Comparison of ENCODE assay signal across 16 mouse cellular contexts in the genomic region with DNA sequence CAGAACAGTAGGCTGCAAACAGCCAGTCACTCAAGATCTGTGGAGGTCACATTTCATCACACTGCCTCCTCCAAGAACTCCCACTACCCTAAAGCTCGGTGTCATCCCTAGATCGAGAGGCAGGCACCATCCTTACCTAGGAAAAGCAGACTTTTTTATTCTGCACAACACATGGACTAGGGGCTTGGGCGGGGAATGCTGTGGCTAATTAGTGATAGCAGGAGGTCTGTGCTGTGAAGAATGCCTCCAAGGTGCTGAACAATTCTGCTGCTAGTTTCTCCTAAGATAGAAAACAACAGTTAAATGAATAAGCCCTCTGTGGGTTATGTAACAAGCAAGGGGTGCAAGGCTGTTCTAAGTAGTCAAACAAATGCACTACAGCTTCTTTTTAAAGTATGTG.
A peak's percentile ranks its signal among the peaks of the same experiment; 100 is the strongest.
DNase-seq lines count a peak whose midpoint lies in the region; ATAC-seq and TF ChIP-seq lines count a peak whose summit lies in the region.
"Had no signal": no experiment of that assay in that cellular context is flagged by ENCODE, and none has a peak within 500 bp of the region (broad histone marks: within the 10 kb centered on the region; RNA-seq: fewer than 3 reads in every experiment).

No protein-coding gene starts in this region.

- no peak for TF ChIP-seq POLR2A in cerebellum, adult 2 months (IDR thresholded peaks at IDR 0.05; ENCODE audit: borderline replicate concordance, insufficient read depth, low read length)

- WGBS in forebrain, embryonic 15.5 days = 8% methylated on average over 3 of the region's 3 CpGs
- WGBS in cerebellum, adult 2 months = 87% methylated on average over 3 of the region's 3 CpGs

- intact Hi-C loops in left cerebral cortex, adult 2 months (cut with DNase I) = loop anchor here (10.0 kb wide), 1 partner anchor 289 kb away; no protein-coding TSS in a partner anchor

- H3K4me3 ChIP-seq in left cerebral cortex, adult 2 months = no peak overlapping the region
- 0 out of 2 replicates have a peak overlapping the region, but pooled peaks have one; percentile 7 for H3K4me3 ChIP-seq in E14TG2a.4 (replicated peaks; ENCODE audit: low read length)
- no peak overlapping the region for H3K4me3 ChIP-seq in forebrain, embryonic 15.5 days
- no peak overlapping the region for H3K4me3 ChIP-seq in cerebellum, adult 2 months (replicated peaks; ENCODE audit: insufficient read depth, low read depth, low read length)
- H3K4me3 ChIP-seq: limb, embryonic 12.5 days; liver, embryonic 13.5 days had no signal

- ATAC-seq in forebrain, embryonic 15.5 days (replicated peaks) = 0 out of 2 replicates have a peak, but pooled peaks have one; percentile 27
- ATAC-seq: inflammation-experienced regulatory T-cells, adult 6 months; lung, postnatal 0 days had no signal

- peaks cover 27% of the 10 kb centered on the region for H3K4me1 ChIP-seq in E14TG2a.4 (replicated peaks; ENCODE audit: low read depth, low read length)
- H3K4me1 ChIP-seq in forebrain, embryonic 15.5 days = peaks cover 51% of the 10 kb centered on the region
- peaks cover 14% of the 10 kb centered on the region for H3K4me1 ChIP-seq in cerebellum, adult 2 months (ENCODE audit: control insufficient read depth, insufficient read depth, low read length)
- H3K4me1 ChIP-seq: liver, embryonic 13.5 days had no signal

- no peaks in the 10 kb centered on the region for H3K36me3 ChIP-seq in E14TG2a.4 (ENCODE audit: insufficient read depth, low read length)
- no peaks in the 10 kb centered on the region for H3K36me3 ChIP-seq in forebrain, embryonic 15.5 days
- H3K36me3 ChIP-seq: limb, embryonic 12.5 days; liver, embryonic 13.5 days had no signal

- peak overlapping the region; percentile 55 for H3K27ac ChIP-seq in left cerebral cortex, adult 2 months
- H3K27ac ChIP-seq in forebrain, embryonic 15.5 days (replicated peaks) = peak overlapping the region; percentile 87
- no peak overlapping the region for H3K27ac ChIP-seq in cerebellum, adult 2 months (ENCODE audit: insufficient read depth, low read length)
- H3K27ac ChIP-seq: limb, embryonic 12.5 days; liver, embryonic 13.5 days had no signal

- TF ChIP-seq CTCF in left cerebral cortex, adult 2 months (IDR thresholded peaks at IDR 0.05) = no peak
- TF ChIP-seq CTCF in E14TG2a.4 (conservative IDR thresholded peaks at IDR 0.05; ENCODE audit: low read length) = no peak
- TF ChIP-seq CTCF in cerebellum, adult 2 months (IDR thresholded peaks at IDR 0.05; ENCODE audit: borderline replicate concordance, insufficient read depth, low read depth, low read length) = no peak

- no peaks in the 10 kb centered on the region for H3K27me3 ChIP-seq in E14TG2a.4 (ENCODE audit: insufficient read depth, low read length)
- H3K27me3 ChIP-seq in forebrain, embryonic 15.5 days = no peaks in the 10 kb centered on the region
- H3K27me3 ChIP-seq in cerebellum, adult 2 months (ENCODE audit: control insufficient read depth, insufficient read depth, low read length) = no peaks in the 10 kb centered on the region
- H3K27me3 ChIP-seq: limb, embryonic 12.5 days; liver, embryonic 13.5 days had no signal

- no peak overlapping the region for H3K4me2 ChIP-seq in forebrain, embryonic 15.5 days (replicated peaks)
- H3K4me2 ChIP-seq: limb, embryonic 12.5 days; liver, embryonic 13.5 days had no signal

- peak in 1 of 2 experiments; percentile 14 for DNase-seq in left cerebral cortex, adult 2 months (ENCODE audit: extremely low spot score in 1 of 2, low spot score in 2 of 2)
- DNase-seq in left cerebral cortex, adult 11 months (ENCODE audit: low spot score) = no peak
- peak; percentile 22 for DNase-seq in R1 (ENCODE audit: low read depth, low spot score)
- DNase-seq in MN1 (ENCODE audit: low spot score) = no peak
- DNase-seq in cerebellum, adult 2 months = no peak
- DNase-seq in lung, postnatal 36 days = no peak
- DNase-seq: adrenal gland, adult 8-10 months; cerebellum, adult 11-12 months; cerebellum, postnatal 36 days; gastrocnemius, postnatal 36 days; liver, embryonic 13.5 days had no signal

- no peaks in the 10 kb centered on the region for H3K9me3 ChIP-seq in E14TG2a.4 (ENCODE audit: low read length)
- no peaks in the 10 kb centered on the region for H3K9me3 ChIP-seq in forebrain, embryonic 15.5 days
- H3K9me3 ChIP-seq: limb, embryonic 12.5 days; liver, embryonic 13.5 days had no signal

- H3K9ac ChIP-seq in forebrain, embryonic 15.5 days (replicated peaks) = no peak overlapping the region
- H3K9ac ChIP-seq: limb, embryonic 12.5 days; liver, embryonic 13.5 days had no signal
